Mouse (Mus musculus) heart, embryonic 15.5 days (tissue): ENCODE data around the gene Cope. TPM values are rescaled to one million over a fixed set of nuclear protein-coding genes. Genes with fewer than 3 reads are reported as not detected.
A peak's percentile ranks its signal among the peaks of the same experiment; 100 is the strongest.

ENCODE experiments used
- ATAC-seq: fragments of 200-750 bp; cut with Nextera tagmentation; replicated peaks from 2 replicates; pipeline ENCODE4 v1.8.0; 2017; ENCODE audit warnings: low read depth, moderate TSS enrichment; ENCODE audit not compliant: insufficient number of reproducible peaks, insufficient read depth, low FRiP score
- H3K27ac ChIP-seq: fragments of 300-500 bp; sonication (generic); 2 replicates; pipeline ENCODE4 v1.5.1; 2015; ENCODE audit warnings: mild to moderate bottlenecking, inconsistent platforms
- H3K27me3 ChIP-seq: fragments of 300-500 bp; sonication (generic); 2 replicates; pipeline ENCODE4 v1.6.1; 2015; ENCODE audit warnings: inconsistent platforms
- H3K36me3 ChIP-seq: fragments of 300-500 bp; sonication (generic); 2 replicates; pipeline ENCODE4 v1.6.1; 2015; ENCODE audit warnings: mild to moderate bottlenecking, inconsistent platforms
- H3K4me1 ChIP-seq: fragments of 300-500 bp; sonication (generic); replicated peaks from 2 replicates; pipeline ENCODE4 v1.6.1; 2015; ENCODE audit warnings: inconsistent platforms
- H3K4me2 ChIP-seq: fragments of 300-500 bp; sonication (generic); 2 replicates; pipeline ENCODE4 v1.6.1; 2015; ENCODE audit warnings: inconsistent platforms, mild to moderate bottlenecking, moderate library complexity
- H3K4me3 ChIP-seq: fragments of 300-500 bp; sonication (generic); 2 replicates; pipeline ENCODE4 v1.5.1; 2015; ENCODE audit warnings: mild to moderate bottlenecking, inconsistent platforms
- H3K9ac ChIP-seq: fragments of 300-500 bp; sonication (generic); 2 replicates; pipeline ENCODE4 v1.6.1; 2015; ENCODE audit warnings: mild to moderate bottlenecking, inconsistent platforms
- H3K9me3 ChIP-seq: fragments of 300-500 bp; sonication (generic); replicated peaks from 2 replicates; pipeline ENCODE4 v1.6.1; 2016; ENCODE audit warnings: inconsistent platforms
- WGBS: fragments of 180-500 bp; shearing (Covaris S2); methylation state at CpG from one replicate; pipeline ENCODE4 v1.1.7; 2015; ENCODE audit warnings: mixed read lengths; 5-methylcytosine and 5-hydroxymethylcytosine counted together
- polyA plus RNA-seq: library from polyadenylated mRNA; unstranded; fragments of >200 nt; fragmentation: Nextera tagmentation; extraction: Ambion mirVana; gene quantifications from 2 replicates; pipeline ENCODE4 v1.2.1, GENCODE M21; 2015

Gene Cope
- polyA plus RNA-seq, 1 experiment from 2014 or later = 241 TPM

- H3K27me3 ChIP-seq = no peaks in the 10 kb centered on the region
- no peaks in the 10 kb centered on the region for H3K9me3 ChIP-seq
- peaks cover 38% of the 10 kb centered on the region for H3K4me1 ChIP-seq
- ATAC-seq = no peak
- peak overlapping the region; percentile 33; the same call in 1 of the 2 replicates for H3K9ac ChIP-seq
- H3K27ac ChIP-seq = no peak overlapping the region
- H3K36me3 ChIP-seq = no peaks in the 10 kb centered on the region
- no peak overlapping the region for H3K4me3 ChIP-seq
- WGBS = 64% methylated on average over 15 of the region's 15 CpGs
- no peak overlapping the region for H3K4me2 ChIP-seq
These were observed 24.1 kb upstream of the Cope start for GRCm38 (mm10) chr8:70278175-70278574.

GRCm38 (mm10) chr8:70279266-70279665 lies 23.1 kb upstream of the Cope start:
- no peak overlapping the region for H3K9ac ChIP-seq
- WGBS = 36% methylated on average over 8 of the region's 8 CpGs
- peaks cover 43% of the 10 kb centered on the region for H3K4me1 ChIP-seq

DNA sequence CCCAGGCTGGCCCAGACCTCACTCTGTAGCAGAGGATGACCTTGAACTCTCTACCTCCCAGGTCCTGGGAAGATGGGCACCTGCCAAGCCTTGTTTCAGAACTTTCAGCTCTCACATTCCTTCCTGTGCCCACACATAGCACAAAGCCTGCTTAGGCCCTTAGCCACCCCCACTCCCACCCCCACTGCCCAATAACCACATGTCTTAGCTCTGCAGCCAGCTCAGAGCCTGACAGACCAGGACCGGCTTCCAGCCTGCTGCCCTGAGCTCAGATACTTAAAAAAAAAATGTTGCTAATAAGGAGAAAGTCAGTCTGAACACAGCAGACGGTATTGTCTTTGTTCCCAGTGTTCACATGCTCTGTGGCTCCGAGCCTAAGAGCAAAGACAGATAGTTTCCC lies 21.3 kb upstream of the Cope start:
- no peak overlapping the region for H3K9ac ChIP-seq
- WGBS = 43% methylated on average over 3 of the region's 3 CpGs
- H3K27me3 ChIP-seq = no peaks in the 10 kb centered on the region
- H3K4me2 ChIP-seq = no peak overlapping the region
- H3K36me3 ChIP-seq = peaks cover 9% of the 10 kb centered on the region
- H3K27ac ChIP-seq = peak overlapping the region; percentile 86; the same call in 1 of the 2 replicates
- H3K4me1 ChIP-seq = peaks cover 43% of the 10 kb centered on the region
- no peaks in the 10 kb centered on the region for H3K9me3 ChIP-seq
- no peak overlapping the region for H3K4me3 ChIP-seq
- no peak for ATAC-seq

More at GRCm38 (mm10) chr8:70279266-70279665, 23.1 kb upstream of the Cope start:
- Histone ChIP-seq H3K27ac (peak overlapping the region; percentile 68), H3K4me2 (no peak overlapping the region), H3K4me3 (no peak overlapping the region), H3K9me3 (no peaks in the 10 kb centered on the region), H3K27me3 (no peaks in the 10 kb centered on the region), H3K36me3 (no peaks in the 10 kb centered on the region)
- ATAC-seq = no peak

GRCm38 (mm10) chr8:70282603-70283135 lies 19.6 kb upstream of the Cope start, which contains the start of gene Homer3:
Gene Homer3, plus strand, starts transcription at chr8:70282827.
- WGBS = 2% methylated on average over 36 of the region's 36 CpGs
- H3K4me2 ChIP-seq = peak within 1 kb of the TSS; percentile 96
- peak; percentile 87 for ATAC-seq
- H3K27me3 ChIP-seq = no peaks in the 10 kb centered on the region
- peaks cover 43% of the 10 kb centered on the region for H3K4me1 ChIP-seq
- H3K9ac ChIP-seq = peak within 1 kb of the TSS; percentile 96
- H3K27ac ChIP-seq = peak within 1 kb of the TSS; percentile 86
- H3K9me3 ChIP-seq = no peaks in the 10 kb centered on the region
- peaks cover 25% of the 10 kb centered on the region for H3K36me3 ChIP-seq
- H3K4me3 ChIP-seq = peak within 1 kb of the TSS; percentile 97

GRCm38 (mm10) chr8:70283136-70284077 lies 18.9 kb upstream of the Cope start:
- peaks cover 29% of the 10 kb centered on the region for H3K36me3 ChIP-seq
- peak overlapping the region; percentile 96 for H3K4me2 ChIP-seq
- H3K9ac ChIP-seq = peak overlapping the region; percentile 96
- no peaks in the 10 kb centered on the region for H3K9me3 ChIP-seq
- H3K27me3 ChIP-seq = no peaks in the 10 kb centered on the region
- ATAC-seq = peak; percentile 19
- peak overlapping the region; percentile 86 for H3K27ac ChIP-seq
- peaks cover 38% of the 10 kb centered on the region for H3K4me1 ChIP-seq
- peak overlapping the region; percentile 97 for H3K4me3 ChIP-seq
- 1% methylated on average over 55 of the region's 55 CpGs for WGBS

GRCm38 (mm10) chr8:70284421-70284820 lies 17.9 kb upstream of the Cope start:
- Histone ChIP-seq H3K9ac (no peak overlapping the region), H3K4me2 (peak overlapping the region; percentile 96; the same call in 1 of the 2 replicates), H3K4me3 (peak overlapping the region; percentile 97; the same call in 1 of the 2 replicates), H3K27ac (no peak overlapping the region), H3K27me3 (no peaks in the 10 kb centered on the region), H3K9me3 (no peaks in the 10 kb centered on the region), H3K36me3 (peaks cover 31% of the 10 kb centered on the region), H3K4me1 (peaks cover 28% of the 10 kb centered on the region)
- no peak for ATAC-seq
- 70% methylated on average over 5 of the region's 5 CpGs for WGBS

- ATAC-seq = no peak
- H3K9me3 ChIP-seq = no peaks in the 10 kb centered on the region
- H3K36me3 ChIP-seq = peaks cover 34% of the 10 kb centered on the region
- H3K4me1 ChIP-seq = peaks cover 26% of the 10 kb centered on the region
- no peak overlapping the region for H3K4me3 ChIP-seq
- H3K27ac ChIP-seq = no peak overlapping the region
- H3K4me2 ChIP-seq = no peak overlapping the region
- H3K9ac ChIP-seq = no peak overlapping the region
- 91% methylated on average over 15 of the region's 15 CpGs for WGBS
- no peaks in the 10 kb centered on the region for H3K27me3 ChIP-seq
These were observed 17.0 kb upstream of the Cope start for GRCm38 (mm10) chr8:70285304-70285703.

- no peak overlapping the region for H3K27ac ChIP-seq
- no peak for ATAC-seq
- 84% methylated on average over 8 of the region's 8 CpGs for WGBS
- H3K36me3 ChIP-seq = peaks cover 48% of the 10 kb centered on the region
- no peak overlapping the region for H3K9ac ChIP-seq
- H3K4me3 ChIP-seq = no peak overlapping the region
- H3K4me1 ChIP-seq = peaks cover 13% of the 10 kb centered on the region
- no peaks in the 10 kb centered on the region for H3K27me3 ChIP-seq
- no peaks in the 10 kb centered on the region for H3K9me3 ChIP-seq
- H3K4me2 ChIP-seq = no peak overlapping the region
These were observed 15.6 kb upstream of the Cope start for GRCm38 (mm10) chr8:70286737-70287136.

DNA sequence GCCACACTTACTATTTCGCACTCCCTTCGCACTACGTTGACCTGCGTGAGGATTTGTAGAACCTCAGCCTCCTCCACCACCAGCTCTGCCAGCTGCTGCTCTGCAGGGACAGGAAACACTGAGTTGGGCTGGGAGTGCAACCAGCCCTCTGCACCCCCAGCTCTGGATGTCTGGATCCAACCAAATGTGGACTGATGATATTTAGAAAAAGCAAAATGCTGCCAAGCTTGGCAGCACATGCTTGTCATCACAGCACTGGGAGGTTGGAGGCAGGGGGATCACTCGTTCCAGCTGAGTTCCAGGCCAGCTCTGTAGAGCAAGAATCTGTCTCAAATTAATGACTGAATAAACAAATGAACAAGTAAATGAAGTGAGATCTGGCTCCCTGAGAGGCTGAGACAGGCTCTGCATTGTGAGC lies 8.3 kb upstream of the Cope start:
- peaks cover 79% of the 10 kb centered on the region for H3K36me3 ChIP-seq
- no peak overlapping the region; the same call in 1 of the 2 replicates for H3K9ac ChIP-seq
- peaks cover 5% of the 10 kb centered on the region; the same call in 1 of the 2 replicates for H3K4me1 ChIP-seq
- H3K27me3 ChIP-seq = no peaks in the 10 kb centered on the region
- no peaks in the 10 kb centered on the region for H3K9me3 ChIP-seq
- 56% methylated on average over 5 of the region's 5 CpGs for WGBS
- no peak; the same call in 1 of the 2 replicates for ATAC-seq
- H3K4me2 ChIP-seq = no peak overlapping the region
- H3K27ac ChIP-seq = peak overlapping the region; percentile 33; the same call in 1 of the 2 replicates
- H3K4me3 ChIP-seq = no peak overlapping the region

DNA sequence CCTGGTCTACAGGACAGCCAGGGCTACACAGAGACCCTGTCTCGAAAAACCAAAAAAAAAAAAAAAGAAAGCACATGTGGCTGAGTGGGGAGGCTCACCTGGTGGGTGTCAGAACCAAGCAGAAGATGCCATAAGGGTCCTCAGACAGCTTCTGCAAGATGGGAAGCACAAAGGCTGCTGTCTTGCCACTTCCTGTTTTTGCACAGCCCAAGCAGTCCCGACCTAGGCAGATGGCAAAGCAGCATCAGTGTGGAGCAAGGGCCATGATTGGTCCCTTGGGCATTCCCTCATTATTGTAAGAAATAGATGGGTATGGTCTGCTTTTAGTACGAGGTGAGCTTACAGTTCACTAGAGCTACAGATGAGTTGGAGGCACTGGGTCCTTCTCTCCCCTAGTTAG lies 1.4 kb upstream of the Cope start:
- Histone ChIP-seq H3K4me1 (peaks cover 28% of the 10 kb centered on the region), H3K4me2 (no peak overlapping the region), H3K27ac (no peak overlapping the region), H3K9ac (no peak overlapping the region), H3K27me3 (no peaks in the 10 kb centered on the region), H3K4me3 (0 out of 2 replicates have a peak overlapping the region, but pooled peaks have one; percentile 64), H3K36me3 (peaks cover 50% of the 10 kb centered on the region), H3K9me3 (no peaks in the 10 kb centered on the region)
- WGBS = 82% methylated on average over 3 of the region's 3 CpGs
- no peak for ATAC-seq

- H3K9ac ChIP-seq = peak overlapping the region; percentile 69
- H3K36me3 ChIP-seq = peaks cover 48% of the 10 kb centered on the region
- H3K9me3 ChIP-seq = no peaks in the 10 kb centered on the region
- no peaks in the 10 kb centered on the region for H3K27me3 ChIP-seq
- 1% methylated on average over 16 of the region's 16 CpGs for WGBS
- H3K4me2 ChIP-seq = peak overlapping the region; percentile 85
- peak overlapping the region; percentile 63 for H3K27ac ChIP-seq
- peaks cover 26% of the 10 kb centered on the region for H3K4me1 ChIP-seq
- no peak for ATAC-seq
- peak overlapping the region; percentile 64 for H3K4me3 ChIP-seq
These were observed 583 bp downstream of the Cope start for GRCm38 (mm10) chr8:70302901-70303300.
